Mouse (Mus musculus): ENCODE results near the gene Tmem230.

DNA sequence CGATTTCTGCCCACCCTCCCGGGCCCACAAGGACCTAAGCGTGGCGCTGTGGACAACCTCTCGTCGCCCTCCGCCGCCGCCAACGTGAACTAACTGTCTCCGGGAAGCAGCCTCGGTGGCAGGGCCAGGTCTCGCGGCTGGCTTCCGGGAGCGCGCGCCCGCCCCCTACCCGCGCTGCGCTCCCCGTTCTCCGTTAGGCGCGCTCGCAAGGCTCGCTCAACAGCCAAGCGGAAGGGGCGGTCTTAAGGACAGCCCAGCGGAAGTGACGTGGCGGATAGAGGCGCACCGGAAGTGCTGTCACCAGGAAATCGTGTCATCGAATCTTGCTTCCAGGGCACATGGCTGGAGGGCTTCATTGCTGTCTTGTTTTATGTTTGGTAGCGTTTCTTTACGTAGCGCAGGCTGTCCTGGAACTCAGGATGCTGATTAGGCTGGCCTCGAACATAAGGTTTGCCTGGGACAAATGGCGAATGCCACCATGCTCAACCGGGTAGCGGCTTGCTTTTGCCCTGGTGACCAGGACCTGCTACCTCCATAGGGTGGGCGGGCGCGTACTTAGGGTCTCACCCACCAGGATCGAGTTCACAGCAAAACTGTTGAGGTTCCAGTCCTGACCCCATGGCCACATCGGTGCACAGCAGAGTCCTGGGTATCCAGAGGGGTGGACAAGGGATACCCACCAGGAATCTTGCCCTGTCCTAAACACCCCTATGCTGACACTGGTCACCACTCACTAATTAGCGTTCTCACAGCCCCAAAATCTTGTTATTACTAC is at the start of gene Tmem230:
- TF ChIP-seq POLR2A (IDR thresholded peaks at IDR 0.05; ENCODE audit: low read depth, low read length) (peak; percentile 39), CTCF (conservative IDR thresholded peaks at IDR 0.05; ENCODE audit: insufficient read depth, insufficient read length, low read depth, low read length) (no peak)

Measured in kidney, adult 2 months (tissue).